Mouse (Mus musculus): ENCODE data around the gene Ahr.
A peak's percentile ranks its signal among the peaks of the same experiment; 100 is the strongest.

The Ahr gene

GRCm38 (mm10) chr12:35534754-35535236, at the start of gene Ahr:
Ahr (minus strand) TSS chr12:35535038.
- peak; percentile 87 for DNase-seq (ENCODE audit: inconsistent ontology term)

- DNase-seq (ENCODE audit: inconsistent ontology term): no peak
Observed at GRCm38 (mm10) chr12:35578826-35579225, 44.0 kb upstream of the Ahr start.

DNA sequence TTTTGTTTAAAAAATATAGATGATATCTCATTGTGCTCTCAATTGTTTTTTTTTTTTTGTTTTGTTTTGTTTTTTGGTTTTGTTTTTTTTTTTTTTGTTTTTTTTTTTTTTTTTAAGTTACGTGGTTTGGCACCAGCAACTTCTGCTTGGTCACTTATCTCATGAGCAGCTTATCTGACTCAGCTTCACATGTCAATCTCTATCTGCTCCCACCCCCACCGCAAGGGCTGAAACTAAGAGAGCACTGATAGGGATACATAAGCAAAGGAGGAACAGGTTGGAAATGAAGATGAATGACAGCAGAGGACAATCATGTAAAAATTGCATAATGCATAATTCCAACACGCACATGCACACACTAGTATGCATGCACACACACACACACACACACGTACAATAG, 41.3 kb upstream of the Ahr start:
- DNase-seq (ENCODE audit: inconsistent ontology term): no peak

DNA sequence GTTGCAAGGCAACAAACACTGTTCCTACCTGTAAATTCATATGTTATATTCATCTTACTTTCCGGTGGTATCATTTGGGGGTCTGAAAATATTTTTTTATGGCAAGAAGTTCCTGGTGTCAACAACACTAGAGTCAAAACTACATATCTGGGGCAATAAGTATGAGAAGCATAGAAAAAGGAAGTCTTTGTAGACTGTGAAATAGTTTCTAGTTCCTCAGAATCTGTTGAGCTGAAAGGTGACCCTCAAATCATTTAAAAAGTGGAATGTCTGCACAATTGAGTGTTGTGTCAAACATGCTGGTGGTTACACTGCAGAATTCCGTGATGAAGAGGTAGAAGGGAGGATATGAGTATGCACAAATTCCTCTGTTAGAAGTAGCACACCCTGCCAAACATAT, 38.9 kb upstream of the Ahr start:
- no peak for DNase-seq (ENCODE audit: inconsistent ontology term)

- peak; percentile 73 for DNase-seq (ENCODE audit: inconsistent ontology term)
Observed at GRCm38 (mm10) chr12:35562826-35563225, 28.0 kb upstream of the Ahr start.

- no peak for DNase-seq (ENCODE audit: inconsistent ontology term)
Observed at GRCm38 (mm10) chr12:35558868-35559267, 24.0 kb upstream of the Ahr start.

DNA sequence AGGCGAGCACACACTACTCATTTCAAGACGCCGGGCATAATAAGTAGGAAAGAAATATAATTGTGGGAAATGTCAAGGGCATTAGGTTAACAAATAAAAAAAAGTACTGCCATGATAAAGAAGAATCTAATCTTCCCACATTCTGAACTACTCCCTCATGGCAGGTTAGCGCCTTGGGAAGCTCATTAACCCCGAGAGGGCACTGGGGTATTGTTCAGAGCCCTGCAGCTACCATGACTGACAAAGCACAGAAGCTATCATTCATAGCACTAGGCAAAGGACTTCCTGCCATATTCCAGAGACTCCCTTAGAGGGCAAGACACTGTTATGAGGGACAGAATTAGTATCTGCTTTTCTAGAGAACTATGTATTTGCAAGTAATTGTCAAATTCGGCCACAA, 21.1 kb upstream of the Ahr start:
- no peak for DNase-seq (ENCODE audit: inconsistent ontology term)

DNA sequence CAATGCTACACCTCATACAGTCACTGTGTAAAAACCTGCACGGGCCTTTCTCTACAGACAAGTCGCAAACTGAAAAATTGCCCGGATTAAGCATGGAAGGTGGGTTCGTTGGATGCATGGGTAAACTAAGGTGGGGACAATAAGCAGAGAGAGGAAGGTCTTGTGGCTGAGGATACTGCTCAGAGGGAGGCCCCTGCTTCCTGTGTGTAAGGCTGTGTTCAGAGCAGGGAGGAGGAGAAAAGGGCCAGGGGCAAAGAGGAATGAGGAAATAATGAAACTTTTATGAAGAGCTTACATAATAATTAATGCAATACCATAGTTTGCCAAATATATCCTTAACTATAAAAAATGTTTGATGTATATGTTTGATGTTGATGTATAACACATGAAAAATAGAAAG, 19.5 kb upstream of the Ahr start:
- DNase-seq (ENCODE audit: inconsistent ontology term): no peak

DNA sequence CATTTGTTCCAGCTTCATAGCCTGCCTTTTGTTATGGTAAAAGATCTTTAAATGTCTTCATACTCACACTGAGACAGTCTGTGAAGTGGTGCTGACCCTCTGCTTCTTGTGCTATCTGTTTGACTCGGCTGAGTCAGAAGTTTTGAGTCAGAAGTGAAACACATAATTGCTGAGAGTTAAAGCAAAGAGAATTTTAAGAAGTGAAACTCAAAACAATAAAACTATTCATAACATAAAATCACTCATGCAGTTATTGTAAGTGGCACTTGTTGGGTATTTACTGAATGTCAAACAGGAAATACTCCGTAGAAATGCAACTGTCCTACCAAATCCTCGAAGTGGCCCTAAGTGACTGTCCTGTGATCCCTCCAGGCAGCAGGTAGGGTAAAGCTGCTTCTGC, 18.3 kb upstream of the Ahr start:
- peak; percentile 36 for DNase-seq (ENCODE audit: inconsistent ontology term)

- no peak for DNase-seq (ENCODE audit: inconsistent ontology term)
Observed at GRCm38 (mm10) chr12:35550299-35550698, 15.5 kb upstream of the Ahr start.

GRCm38 (mm10) chr12:35542836-35543235, 8.0 kb upstream of the Ahr start:
- DNase-seq (ENCODE audit: inconsistent ontology term): peak; percentile 82

- no peak for DNase-seq (ENCODE audit: inconsistent ontology term)
Observed at GRCm38 (mm10) chr12:35538843-35539242, 4.0 kb upstream of the Ahr start.

GRCm38 (mm10) chr12:35534114-35534753, 604 bp downstream of the Ahr start:
- peak; percentile 50 for DNase-seq (ENCODE audit: inconsistent ontology term)

GRCm38 (mm10) chr12:35533748-35534113, 1.1 kb downstream of the Ahr start:
- DNase-seq (ENCODE audit: inconsistent ontology term): no peak

- no peak for DNase-seq (ENCODE audit: inconsistent ontology term)
Observed at GRCm38 (mm10) chr12:35533133-35533532, 1.7 kb downstream of the Ahr start.

DNA sequence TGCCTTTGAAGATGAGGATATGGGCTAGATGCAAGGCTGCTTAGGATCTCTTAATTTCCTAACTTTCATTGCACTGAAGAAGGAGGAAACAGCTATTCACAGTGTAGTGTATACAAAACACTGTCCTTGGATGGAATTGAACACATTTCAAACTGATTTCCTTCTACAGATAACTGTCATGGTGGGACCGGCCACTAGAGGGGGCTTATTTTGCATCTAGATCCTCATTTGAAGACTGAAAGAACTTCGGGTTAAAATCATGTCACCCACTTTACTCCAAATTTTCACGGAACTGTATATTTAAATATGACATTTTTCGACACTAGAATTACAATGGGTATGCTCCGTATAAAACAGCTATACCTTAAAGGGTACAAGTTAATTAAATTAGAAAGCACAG, 2.7 kb downstream of the Ahr start:
- peak; percentile 66 for DNase-seq (ENCODE audit: inconsistent ontology term)

DNA sequence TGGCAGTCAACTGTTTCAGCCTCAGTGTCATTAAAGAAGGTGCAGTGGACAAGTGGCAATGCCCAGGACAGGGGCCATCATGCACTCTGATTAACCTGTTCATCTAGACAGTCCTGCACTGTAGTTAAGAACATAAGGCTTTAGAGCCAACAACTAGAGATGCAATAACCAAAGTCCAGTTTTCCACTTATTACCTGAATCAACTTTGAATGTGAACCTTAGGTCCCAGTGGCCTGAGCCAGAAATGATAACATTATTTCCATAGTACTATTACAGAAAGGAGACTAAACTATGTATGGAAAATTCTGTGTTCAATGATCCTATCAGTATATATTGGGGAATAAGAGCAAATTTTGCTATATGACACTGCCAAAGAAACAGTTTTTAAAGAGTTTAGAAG, 4.3 kb downstream of the Ahr start:
- DNase-seq (ENCODE audit: inconsistent ontology term): no peak

GRCm38 (mm10) chr12:35527429-35527828, 7.4 kb downstream of the Ahr start:
- DNase-seq (ENCODE audit: inconsistent ontology term): no peak

GRCm38 (mm10) chr12:35522585-35523103, 12.2 kb downstream of the Ahr start:
- no peak for DNase-seq (ENCODE audit: inconsistent ontology term)

- no peak for DNase-seq (ENCODE audit: inconsistent ontology term)
Observed at GRCm38 (mm10) chr12:35515621-35516020, 19.2 kb downstream of the Ahr start.

DNA sequence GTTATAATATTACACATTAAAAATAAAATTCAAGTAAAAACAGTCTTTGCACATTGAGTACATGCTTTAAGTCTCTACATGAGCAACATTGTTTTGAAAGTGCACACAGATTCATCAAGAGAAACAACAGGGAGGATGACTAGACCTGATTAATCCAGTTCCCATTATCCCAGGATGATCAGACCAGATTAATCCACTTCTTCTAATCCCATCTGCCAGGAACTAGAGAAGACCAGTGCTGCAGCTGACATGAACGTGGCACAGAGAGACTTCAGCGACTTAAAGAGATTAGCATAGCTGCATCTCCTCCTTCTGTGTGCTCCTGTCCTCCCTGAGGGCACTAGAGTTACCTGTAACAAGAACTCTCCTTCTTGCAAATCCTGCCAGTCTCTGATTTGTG, 20.2 kb downstream of the Ahr start:
- no peak for DNase-seq (ENCODE audit: inconsistent ontology term)

DNA sequence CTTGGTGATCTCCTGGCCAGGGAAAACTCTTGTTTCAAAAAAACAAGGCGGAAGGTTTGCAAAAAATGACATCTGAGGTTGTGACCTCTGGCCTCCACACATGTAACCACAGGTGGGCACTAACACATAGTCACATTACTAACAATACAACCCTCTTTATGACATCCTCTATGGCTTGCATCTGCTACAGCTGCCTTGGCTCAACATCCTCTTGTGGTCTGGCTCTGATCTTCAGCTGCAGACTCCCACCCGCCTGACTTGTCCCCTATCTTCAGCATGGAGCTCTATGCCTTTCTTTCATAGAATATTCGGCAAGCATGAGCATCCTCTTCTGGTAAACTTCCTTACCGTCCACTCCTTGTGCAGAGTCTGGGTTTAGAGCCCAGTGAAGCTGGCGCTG, 24.1 kb downstream of the Ahr start:
- DNase-seq (ENCODE audit: inconsistent ontology term): no peak

DNA sequence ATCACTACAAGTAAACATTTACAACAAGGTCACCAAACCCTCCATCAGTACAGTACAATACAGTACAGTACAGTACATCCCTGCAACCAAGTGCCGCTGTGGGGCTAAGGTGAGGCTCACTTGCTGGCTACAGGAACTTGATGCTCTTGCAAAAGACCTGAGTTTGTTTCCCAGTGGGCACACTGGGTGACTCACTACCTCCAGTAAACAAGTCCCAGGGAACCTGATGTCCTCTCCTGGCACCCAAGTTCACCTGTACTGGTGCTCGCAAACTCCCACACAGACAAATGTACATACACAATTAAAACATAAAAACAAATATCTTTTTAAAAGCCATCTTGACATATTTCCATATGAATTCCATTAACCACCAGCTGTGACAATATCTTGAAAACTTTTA, 28.5 kb downstream of the Ahr start:
- DNase-seq (ENCODE audit: inconsistent ontology term): no peak

GRCm38 (mm10) chr12:35504081-35504480, 30.8 kb downstream of the Ahr start:
- no peak for DNase-seq (ENCODE audit: inconsistent ontology term)

All from Muller cell, postnatal 12 days (primary cell).